Mouse (Mus musculus) MEL (cell line): ENCODE measurements around the gene Gm47995. TPM values are rescaled to one million over a fixed set of nuclear protein-coding genes. Genes with fewer than 3 reads are reported as not detected.

Experiments used
- DNase-seq: peaks from one replicate; pipeline ENCODE4 v3.0.0; 2011; ENCODE audit warnings: low read depth, low spot score
- H3K27ac ChIP-seq: 2 replicates; pipeline ENCODE4 v1.5.1; 2012; ENCODE audit warnings: low read depth, mild to moderate bottlenecking, control low read depth, low read length, moderate library complexity; ENCODE audit not compliant: control insufficient read depth
- H3K27me3 ChIP-seq, 2 experiments: fragments of 150-350 bp in 1 of 2; sonication (generic) in 1 of 2; 2 replicates each; pipeline ENCODE4 v1.6.1; 2012; ENCODE audit warnings: low read length in 2 of 2, mild to moderate bottlenecking in 2 of 2, improper control_type of control experiment in 1 of 2, moderate library complexity in 1 of 2; ENCODE audit not compliant: insufficient read depth in 2 of 2, control insufficient read depth in 1 of 2
- H3K36me3 ChIP-seq, 2 experiments: 2 replicates each; pipeline ENCODE4 v1.6.1; 2012 to 2014; ENCODE audit warnings: low read length in 2 of 2, improper control_type of control experiment in 1 of 2, inconsistent platforms in 1 of 2, mild to moderate bottlenecking in 1 of 2; ENCODE audit not compliant: insufficient read depth in 2 of 2, control insufficient read depth in 1 of 2
- H3K4me1 ChIP-seq, 2 experiments: fragments of 150-350 bp in 1 of 2; sonication (generic) in 1 of 2; 2 replicates each; pipeline ENCODE4 v1.6.1; 2012; ENCODE audit warnings: low read length in 2 of 2, improper control_type of control experiment in 1 of 2, mild to moderate bottlenecking in 1 of 2; ENCODE audit not compliant: insufficient read depth in 2 of 2, control insufficient read depth in 1 of 2
- H3K4me3 ChIP-seq, 2 experiments: fragments of 150-350 bp in 1 of 2; sonication (generic) in 1 of 2; 2 replicates each; pipeline ENCODE4 v1.5.1; 2012; ENCODE audit warnings: low read depth in 2 of 2, low read length in 2 of 2, mild to moderate bottlenecking in 2 of 2, moderate library complexity in 2 of 2, control low read depth in 1 of 2, improper control_type of control experiment in 1 of 2; ENCODE audit not compliant: control insufficient read depth in 1 of 2, insufficient read depth in 1 of 2
- H3K79me2 ChIP-seq: 2 replicates; pipeline ENCODE4 v1.6.1; 2012; ENCODE audit warnings: mild to moderate bottlenecking, low read length, moderate library complexity; ENCODE audit not compliant: control insufficient read depth, poor library complexity, insufficient read depth
- H3K9ac ChIP-seq: 2 replicates; pipeline ENCODE4 v1.6.1; 2012; ENCODE audit warnings: low read depth, mild to moderate bottlenecking, control low read depth, low read length, moderate library complexity; ENCODE audit not compliant: control insufficient read depth, poor library complexity, severe bottlenecking
- H3K9me3 ChIP-seq: fragments of 150-350 bp; sonication (generic); replicated peaks from 2 replicates; pipeline ENCODE4 v1.6.1; 2012; ENCODE audit warnings: mild to moderate bottlenecking, low read length, improper control_type of control experiment, moderate library complexity; ENCODE audit not compliant: insufficient read depth
- BHLHE40 ChIP-seq: IDR thresholded peaks from 2 replicates; pipeline ENCODE4 v1.6.1; 2012; ENCODE audit warnings: low read depth, mild to moderate bottlenecking, inconsistent platforms, low read length, improper control_type of control experiment, borderline replicate concordance
- CTCF ChIP-seq, 3 experiments: IDR thresholded peaks in 2 of 3; conservative IDR thresholded peaks in 1 of 3; 2 replicates each; pipeline ENCODE4 v1.5.1; 2011 to 2012; ENCODE audit warnings: low read length in 3 of 3, low read depth in 2 of 3, mild to moderate bottlenecking in 2 of 3, improper control_type of control experiment in 1 of 3, inconsistent platforms in 1 of 3, mixed read lengths in 1 of 3, moderate library complexity in 1 of 3; ENCODE audit not compliant: control insufficient read depth in 1 of 3, insufficient read depth in 1 of 3, poor library complexity in 1 of 3, severe bottlenecking in 1 of 3
- ELF1 ChIP-seq: IDR thresholded peaks from 2 replicates; pipeline ENCODE4 v1.6.1; 2014; ENCODE audit warnings: low read depth, mild to moderate bottlenecking, inconsistent platforms, low read length, improper control_type of control experiment, moderate library complexity
- EP300 ChIP-seq, 2 experiments: IDR thresholded peaks; 2 replicates each; pipeline ENCODE4 v1.6.1; 2011; ENCODE audit warnings: improper control_type of control experiment in 2 of 2, low read length in 2 of 2, low read depth in 1 of 2, mild to moderate bottlenecking in 1 of 2
- ETS1 ChIP-seq: IDR thresholded peaks from 2 replicates; pipeline ENCODE4 v1.6.1; 2012; ENCODE audit warnings: low read depth, mild to moderate bottlenecking, inconsistent platforms, low read length, improper control_type of control experiment, moderate library complexity
- GATA1 ChIP-seq: IDR thresholded peaks from 2 replicates; pipeline ENCODE4 v1.6.1; 2011; ENCODE audit warnings: low read depth, low read length, improper control_type of control experiment
- JUND ChIP-seq: IDR thresholded peaks from 2 replicates; pipeline ENCODE4 v1.6.1; 2011; ENCODE audit warnings: low read depth, mild to moderate bottlenecking, improper control_type of control experiment, low read length
- MXI1 ChIP-seq: IDR thresholded peaks from 2 replicates; pipeline ENCODE4 v1.6.1; 2011; ENCODE audit warnings: mild to moderate bottlenecking, low read depth, low read length, improper control_type of control experiment
- POLR2AphosphoS2 ChIP-seq: IDR thresholded peaks from 2 replicates; pipeline ENCODE4 v1.6.1; 2011; ENCODE audit warnings: low read length, improper control_type of control experiment
- RCOR1 ChIP-seq: IDR thresholded peaks from 2 replicates; pipeline ENCODE4 v1.6.1; 2012; ENCODE audit warnings: low read depth, mild to moderate bottlenecking, inconsistent platforms, low read length, improper control_type of control experiment
- SIN3A ChIP-seq: IDR thresholded peaks from 2 replicates; pipeline ENCODE4 v1.6.1; 2012; ENCODE audit warnings: low read length, improper control_type of control experiment, inconsistent platforms
- SMC3 ChIP-seq: IDR thresholded peaks from 2 replicates; pipeline ENCODE4 v1.6.1; 2011; ENCODE audit warnings: low read depth, low read length, improper control_type of control experiment
- TAL1 ChIP-seq: IDR thresholded peaks from 2 replicates; pipeline ENCODE4 v1.6.1; 2012; ENCODE audit warnings: mild to moderate bottlenecking, inconsistent platforms, low read length, moderate library complexity, mixed read lengths
- TBP ChIP-seq: IDR thresholded peaks from 2 replicates; pipeline ENCODE4 v1.8.0; 2011; ENCODE audit warnings: low read depth, low read length, improper control_type of control experiment
- TCF12 ChIP-seq: IDR thresholded peaks from 2 replicates; pipeline ENCODE4 v1.6.1; 2014; ENCODE audit warnings: low read depth, mild to moderate bottlenecking, inconsistent platforms, low read length, improper control_type of control experiment, moderate library complexity
- ZC3H11A ChIP-seq: IDR thresholded peaks from 2 replicates; pipeline ENCODE4 v1.6.1; 2012; ENCODE audit warnings: low read depth, mild to moderate bottlenecking, inconsistent platforms, low read length, improper control_type of control experiment
- ZMIZ1 ChIP-seq: IDR thresholded peaks from 2 replicates; pipeline ENCODE4 v1.6.1; 2012; ENCODE audit warnings: low read depth, mild to moderate bottlenecking, inconsistent platforms, low read length, improper control_type of control experiment, moderate library complexity
- ZNF384 ChIP-seq: IDR thresholded peaks from 2 replicates; pipeline ENCODE4 v1.6.1; 2012; ENCODE audit warnings: low read depth, mild to moderate bottlenecking, inconsistent platforms, low read length, improper control_type of control experiment
- polyA plus RNA-seq, 2 experiments: library from polyadenylated mRNA; stranded (reverse) in 1 of 2; unstranded in 1 of 2; fragments of >175 nt in 1 of 2; fragments of >200 nt in 1 of 2; gene quantifications; 2 replicates each; pipeline versions ENCODE4 v1.2.1 to v1.2.4; 2012; ENCODE audit warnings: low replicate concordance in 2 of 2, low read depth in 1 of 2; ENCODE audit not compliant: insufficient read length in 2 of 2, insufficient read depth in 1 of 2, missing spikeins in 1 of 2
- total RNA-seq: library from RNA; depleted of rRNA; stranded (reverse); fragments of 300-350 nt; gene quantifications from 2 replicates; pipeline ENCODE4 v1.2.3, GENCODE M21; 2012

Gene Gm47995
- total and polyA plus RNA-seq, 3 experiments, result 0.18 TPM; not detected in 2

GRCm38 (mm10) chr1:151227506-151227905 is 29.3 kb downstream of the Gm47995 start:
- no peaks in the 10 kb centered on the region for H3K79me2 ChIP-seq
- TF ChIP-seq ZNF384 (no peak), TCF12 (no peak)
- TF ChIP-seq, all 39 proteins: peak for 0
- Histone ChIP-seq H3K9ac (no peak overlapping the region), H3K27ac (no peak overlapping the region), H3K4me1 (no peaks in the 10 kb centered on the region), H3K9me3 (no peaks in the 10 kb centered on the region), H3K27me3 (no peaks in the 10 kb centered on the region), H3K36me3 (no peaks in the 10 kb centered on the region), H3K4me3 (no peak overlapping the region)
- DNase-seq, result no peak

- Histone ChIP-seq H3K4me3 (no peak overlapping the region), H3K9me3 (no peaks in the 10 kb centered on the region), H3K9ac (no peak overlapping the region), H3K36me3 (no peaks in the 10 kb centered on the region), H3K79me2 (no peaks in the 10 kb centered on the region), H3K4me1 (no peaks in the 10 kb centered on the region), H3K27me3 (no peaks in the 10 kb centered on the region), H3K27ac (no peak overlapping the region)
- TF ChIP-seq TCF12 (no peak), SMC3 (no peak), TAL1 (no peak), BHLHE40 (no peak), GATA1 (no peak), CTCF (IDR thresholded peaks at IDR 0.05 in 2 of 3, conservative IDR thresholded peaks at IDR 0.05 in 1 of 3; ENCODE audit: control insufficient read depth in 1 of 3, insufficient read depth in 1 of 3, low read depth in 2 of 3, low read length in 3 of 3, poor library complexity in 1 of 3, severe bottlenecking in 1 of 3) (no peak), TBP (no peak), RCOR1 (no peak), SIN3A (no peak), ETS1 (no peak), EP300 (IDR thresholded peaks at IDR 0.05; ENCODE audit: low read depth in 1 of 2, low read length in 2 of 2) (no peak), ELF1 (no peak), JUND (no peak), MXI1 (no peak), ZMIZ1 (no peak), POLR2AphosphoS2 (no peak), ZC3H11A (no peak)
- peak; percentile 39 for DNase-seq
These were observed 30.2 kb downstream of the Gm47995 start for GRCm38 (mm10) chr1:151228320-151228989.
